Mouse (Mus musculus): Measurements from ENCODE around the gene Csmd2.

GRCm38 (mm10) chr4:128521276-128521675 is 533.6 kb downstream of the Csmd2 start:
- TF ChIP-seq CTCF (IDR thresholded peaks at IDR 0.05; ENCODE audit: low read depth, low read length) (no peak), GATA2 (IDR thresholded peaks at IDR 0.05; ENCODE audit: borderline replicate concordance, low read depth, low read length) (no peak), POLR2AphosphoS5 (IDR thresholded peaks at IDR 0.05; ENCODE audit: insufficient replicate concordance, low read depth, low read length) (no peak), TAL1 (conservative IDR thresholded peaks at IDR 0.05; ENCODE audit: low read depth, low read length) (no peak), GATA1 (IDR thresholded peaks at IDR 0.05; ENCODE audit: borderline replicate concordance, low read length) (no peak)
